Mouse (Mus musculus) erythroblast, embryonic 14.5 days (primary cell): ENCODE results near the gene Ccdc85c. TPM values are rescaled to one million over a fixed set of nuclear protein-coding genes. Genes with fewer than 3 reads are reported as not detected.

Source experiments
- H3K27me3 ChIP-seq: 2 replicates; pipeline ENCODE4 v1.6.1; 2012; ENCODE audit warnings: inconsistent platforms; ENCODE audit not compliant: control insufficient read depth
- H3K36me3 ChIP-seq: 2 replicates; pipeline ENCODE4 v1.6.1; 2012; ENCODE audit warnings: mild to moderate bottlenecking, inconsistent platforms; ENCODE audit not compliant: control insufficient read depth
- H3K4me1 ChIP-seq: 2 replicates; pipeline ENCODE4 v1.6.1; 2012; ENCODE audit warnings: inconsistent platforms; ENCODE audit not compliant: control insufficient read depth
- H3K4me3 ChIP-seq: replicated peaks from 2 replicates; pipeline ENCODE3; 2012; ENCODE audit warnings: moderate library complexity, mild to moderate bottlenecking, inconsistent platforms
- H3K9me3 ChIP-seq: 2 replicates; pipeline ENCODE4 v1.6.1; 2012; ENCODE audit warnings: low read length, inconsistent platforms, mixed read lengths; ENCODE audit not compliant: control insufficient read depth
- GATA1 ChIP-seq: IDR thresholded peaks from 2 replicates; pipeline ENCODE4 v1.6.1; 2012; ENCODE audit warnings: low read length, inconsistent platforms, mixed read lengths
- TAL1 ChIP-seq: IDR thresholded peaks from 3 replicates; pipeline ENCODE4 v1.6.1; 2012; ENCODE audit warnings: low read length, inconsistent platforms, mixed read lengths
- polyA plus RNA-seq: library from polyadenylated mRNA; stranded (reverse); fragments of >175 nt; gene quantifications from 2 replicates; pipeline ENCODE4 v1.2.3, GENCODE M21; 2012

The Ccdc85c gene
- polyA plus RNA-seq, 1 experiment = 0.23 TPM

DNA sequence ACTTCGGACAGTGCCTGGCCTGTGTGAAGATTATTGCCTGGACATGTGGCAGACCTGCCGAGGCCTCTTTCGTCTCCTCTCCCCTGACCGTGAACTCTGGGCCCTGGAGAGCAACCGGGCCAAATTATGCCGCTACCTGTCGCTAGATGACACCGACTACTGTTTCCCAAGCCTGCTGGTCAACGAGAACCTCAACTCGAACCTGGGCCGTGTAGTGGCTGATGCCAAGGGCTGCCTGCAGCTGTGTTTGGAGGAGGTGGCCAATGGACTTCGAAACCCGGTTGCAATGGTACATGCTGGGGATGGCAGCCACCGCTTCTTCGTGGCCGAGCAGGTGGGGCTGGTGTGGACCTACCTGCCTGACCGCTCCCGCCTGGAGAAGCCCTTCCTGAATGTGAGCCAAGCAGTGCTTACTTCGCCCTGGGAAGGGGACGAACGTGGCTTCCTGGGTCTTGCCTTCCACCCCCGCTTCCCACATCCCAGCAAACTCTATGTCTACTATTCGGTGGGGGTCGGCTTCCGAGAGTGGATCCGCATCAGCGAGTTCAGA, 36.6 kb upstream of the Ccdc85c start:
- no peaks in the 10 kb centered on the region for H3K36me3 ChIP-seq
- no peaks in the 10 kb centered on the region for H3K9me3 ChIP-seq
- peaks cover 28% of the 10 kb centered on the region for H3K27me3 ChIP-seq
- H3K4me3 ChIP-seq = no peak overlapping the region
- TF ChIP-seq TAL1 (no peak), GATA1 (no peak)
- no peaks in the 10 kb centered on the region for H3K4me1 ChIP-seq

- TF ChIP-seq TAL1 (no peak), GATA1 (no peak)
- Histone ChIP-seq H3K4me1 (no peaks in the 10 kb centered on the region), H3K4me3 (no peak overlapping the region), H3K36me3 (no peaks in the 10 kb centered on the region), H3K9me3 (no peaks in the 10 kb centered on the region), H3K27me3 (peaks cover 30% of the 10 kb centered on the region)
These were observed 35.3 kb upstream of the Ccdc85c start for GRCm38 (mm10) chr12:108310456-108311027.

- no peak overlapping the region for H3K4me3 ChIP-seq
- H3K4me1 ChIP-seq = no peaks in the 10 kb centered on the region
- no peak for TF ChIP-seq TAL1
- TF ChIP-seq GATA1 = no peak
- no peaks in the 10 kb centered on the region for H3K36me3 ChIP-seq
- peaks cover 35% of the 10 kb centered on the region for H3K27me3 ChIP-seq
- H3K9me3 ChIP-seq = no peaks in the 10 kb centered on the region
These were observed 34.8 kb upstream of the Ccdc85c start for GRCm38 (mm10) chr12:108310041-108310440.

DNA sequence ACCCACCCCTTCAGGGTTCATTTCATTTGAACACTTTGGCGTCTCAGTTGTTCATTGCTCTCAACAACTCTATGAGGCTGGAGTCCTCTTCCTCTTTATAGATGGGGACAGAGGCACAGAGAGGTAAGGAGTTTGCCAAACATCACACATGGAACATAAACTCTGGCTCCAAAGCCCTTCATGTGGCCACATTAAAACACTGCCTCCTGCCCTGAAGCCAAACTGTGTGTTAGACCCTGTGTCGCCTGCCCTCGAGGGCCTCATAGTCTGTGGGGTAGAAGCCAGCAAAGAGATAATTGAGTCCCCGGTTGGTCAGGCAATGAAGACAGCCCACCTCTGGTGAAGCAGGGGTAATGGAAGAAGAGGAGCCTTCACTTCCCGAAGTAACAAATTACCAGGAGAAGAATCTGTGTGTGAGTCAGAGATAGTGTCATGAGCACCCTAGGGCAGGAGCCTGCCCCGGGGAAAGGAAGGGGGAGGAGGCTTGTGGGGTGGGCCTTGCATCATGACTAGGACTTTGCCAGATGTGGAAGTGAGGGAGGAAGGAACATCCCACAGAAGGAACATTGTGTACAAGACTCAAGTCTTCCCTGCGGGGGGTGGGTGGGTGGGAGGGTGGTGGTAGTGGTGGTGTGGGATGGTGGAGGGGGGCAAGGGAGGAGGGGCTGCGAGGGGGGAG, 34.0 kb upstream of the Ccdc85c start:
- TF ChIP-seq TAL1 (no peak), GATA1 (no peak)
- Histone ChIP-seq H3K4me3 (no peak overlapping the region), H3K4me1 (no peaks in the 10 kb centered on the region), H3K36me3 (no peaks in the 10 kb centered on the region), H3K27me3 (peaks cover 42% of the 10 kb centered on the region), H3K9me3 (no peaks in the 10 kb centered on the region)

DNA sequence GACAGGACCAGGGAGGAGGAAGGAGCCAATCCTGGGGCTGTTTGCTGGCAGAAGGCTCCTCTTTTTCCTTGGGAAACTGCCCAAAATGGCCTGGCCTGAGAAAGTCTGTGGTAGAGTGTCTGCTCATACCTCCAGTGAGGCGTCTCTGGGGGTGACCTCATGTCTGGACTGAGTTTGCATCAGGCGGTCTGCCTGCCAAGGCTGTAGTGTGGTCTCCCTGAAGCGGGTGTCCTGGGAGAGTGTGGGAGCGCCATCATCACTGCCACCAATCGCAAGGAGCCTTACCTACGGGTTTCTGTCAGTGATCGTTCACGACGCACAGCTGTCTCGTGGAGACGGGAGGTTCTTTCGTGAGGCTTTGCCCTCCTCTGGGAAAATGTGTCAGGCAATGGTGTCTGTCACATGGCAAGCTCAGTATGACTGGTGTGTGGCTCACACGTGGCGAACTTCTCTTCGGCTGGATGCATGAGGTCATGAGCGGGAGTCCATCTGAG, 33.2 kb upstream of the Ccdc85c start:
- no peak for TF ChIP-seq TAL1
- no peak for TF ChIP-seq GATA1
- Histone ChIP-seq H3K9me3 (no peaks in the 10 kb centered on the region), H3K4me1 (no peaks in the 10 kb centered on the region), H3K36me3 (no peaks in the 10 kb centered on the region), H3K4me3 (no peak overlapping the region), H3K27me3 (peaks cover 42% of the 10 kb centered on the region)

- H3K4me1 ChIP-seq = no peaks in the 10 kb centered on the region
- H3K27me3 ChIP-seq = peaks cover 42% of the 10 kb centered on the region
- H3K36me3 ChIP-seq = no peaks in the 10 kb centered on the region
- no peaks in the 10 kb centered on the region for H3K9me3 ChIP-seq
- no peak overlapping the region for H3K4me3 ChIP-seq
- TF ChIP-seq GATA1 = no peak
- TF ChIP-seq TAL1 = no peak
These were observed 32.3 kb upstream of the Ccdc85c start for GRCm38 (mm10) chr12:108307553-108307952.

GRCm38 (mm10) chr12:108305812-108306794, 30.9 kb upstream of the Ccdc85c start, which contains the start of gene Hhipl1:
Gene Hhipl1 (plus strand): TSS chr12:108306270.
- Histone ChIP-seq H3K4me1 (no peaks in the 10 kb centered on the region), H3K27me3 (peaks cover 42% of the 10 kb centered on the region), H3K4me3 (no peak within 1 kb of the TSS), H3K9me3 (no peaks in the 10 kb centered on the region), H3K36me3 (no peaks in the 10 kb centered on the region)
- TF ChIP-seq TAL1 (no peak), GATA1 (no peak)

DNA sequence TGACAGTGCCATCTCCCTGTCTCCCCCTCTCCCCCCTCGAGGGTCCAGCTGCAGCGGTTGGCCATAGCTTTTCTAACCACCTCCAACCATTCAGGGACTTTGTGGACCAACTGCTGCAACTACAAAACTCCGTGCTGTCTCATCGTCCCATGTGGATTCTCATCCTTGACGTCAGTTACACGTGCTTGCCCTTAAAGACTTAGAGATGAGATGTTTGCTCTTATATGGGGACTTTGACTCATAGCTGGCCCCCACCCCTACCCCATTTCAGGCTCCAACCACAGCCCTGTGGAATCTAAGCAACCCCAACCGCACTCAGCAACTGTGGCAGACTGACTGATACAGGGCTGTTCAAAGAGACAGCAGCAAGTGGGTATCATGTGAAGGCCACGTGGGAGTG, 29.9 kb upstream of the Ccdc85c start:
- Histone ChIP-seq H3K4me1 (no peaks in the 10 kb centered on the region), H3K4me3 (no peak overlapping the region), H3K9me3 (no peaks in the 10 kb centered on the region), H3K27me3 (peaks cover 42% of the 10 kb centered on the region), H3K36me3 (no peaks in the 10 kb centered on the region)
- TF ChIP-seq GATA1 = no peak

DNA sequence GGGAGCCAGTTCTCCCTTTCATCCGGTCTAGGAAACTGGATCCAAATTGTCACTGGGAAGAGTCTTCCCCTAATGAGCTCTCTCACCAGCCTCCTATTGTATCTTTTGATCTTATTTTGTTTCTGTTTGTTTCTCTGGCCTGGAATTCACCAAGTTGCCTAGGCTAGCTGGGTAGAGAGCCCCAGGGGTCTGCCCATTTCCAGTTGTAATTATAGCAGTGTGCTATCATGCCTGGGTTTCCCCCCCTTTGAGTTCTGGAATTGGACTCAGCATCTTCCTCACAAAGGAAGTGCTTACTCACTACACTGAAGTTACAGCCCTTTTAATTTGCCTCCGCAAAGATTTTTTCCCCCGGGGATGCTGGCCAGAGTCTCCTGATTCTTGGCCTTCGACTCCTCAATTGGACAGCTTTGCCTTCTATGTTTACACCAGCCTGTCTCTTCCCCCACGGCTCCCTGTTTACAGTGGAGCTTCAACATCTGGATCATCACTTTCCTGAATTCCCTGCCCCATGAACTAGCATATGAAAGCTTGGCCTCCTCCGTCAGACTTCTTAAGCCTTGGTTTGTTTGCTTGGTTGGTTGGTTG, 28.6 kb upstream of the Ccdc85c start:
- no peak overlapping the region for H3K4me3 ChIP-seq
- H3K9me3 ChIP-seq = no peaks in the 10 kb centered on the region
- no peaks in the 10 kb centered on the region for H3K36me3 ChIP-seq
- H3K4me1 ChIP-seq = no peaks in the 10 kb centered on the region
- H3K27me3 ChIP-seq = peaks cover 42% of the 10 kb centered on the region
- TF ChIP-seq TAL1 = no peak
- no peak for TF ChIP-seq GATA1
